Mouse (Mus musculus): ENCODE results near the gene Zfp526. TPM values are rescaled to one million over a fixed set of nuclear protein-coding genes. Genes with fewer than 3 reads are reported as not detected.

Zfp526 gene
- polyA plus RNA-seq, 1 experiment from 2014 or later: 3.4 TPM

DNA sequence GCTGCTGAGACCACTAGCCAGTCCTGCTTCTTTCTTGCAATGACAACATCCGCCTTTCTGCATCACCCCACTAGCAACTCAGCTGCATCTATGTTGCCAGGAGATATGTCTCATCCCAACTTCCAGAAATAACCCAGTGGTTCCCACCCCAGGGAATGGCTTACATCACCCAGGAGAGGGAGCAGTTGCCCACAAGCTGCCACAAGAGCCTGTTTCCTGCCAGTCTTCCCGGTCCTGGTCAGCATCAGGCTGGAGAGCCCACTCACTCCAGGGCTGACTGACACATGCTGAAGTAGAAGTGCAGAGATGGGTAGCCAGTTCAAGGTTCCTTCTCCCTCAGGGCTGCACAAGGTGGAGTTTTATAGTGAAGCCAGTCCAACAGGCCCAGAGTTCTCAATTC is 19.8 kb downstream of the Zfp526 start:
- Histone ChIP-seq H3K9ac (ENCODE audit: low read length) (no peak overlapping the region), H3K36me3 (ENCODE audit: control insufficient read depth, insufficient read depth, low read length) (peaks cover 8% of the 10 kb centered on the region), H3K27me3 (ENCODE audit: control insufficient read depth, insufficient read depth, low read length) (no peaks in the 10 kb centered on the region), H3K9me3 (ENCODE audit: control insufficient read depth, low read length) (no peaks in the 10 kb centered on the region), H3K4me3 (ENCODE audit: low read depth, low read length) (no peak overlapping the region), H3K27ac (replicated peaks; ENCODE audit: low read depth, low read length) (no peak overlapping the region), H3K4me1 (ENCODE audit: control insufficient read depth, insufficient read depth, low read length) (peaks cover 3% of the 10 kb centered on the region; the same call in 1 of the 2 replicates), H3K4me2 (ENCODE audit: low read depth, severe bottlenecking) (no peak overlapping the region)
- ATAC-seq (ENCODE audit: insufficient number of reproducible peaks, low FRiP score, low TSS enrichment, low read depth): no peak
- DNase-seq (ENCODE audit: low spot score): peak; percentile 57
- 21% methylated on average over 2 of the region's 2 CpGs for WGBS

DNA sequence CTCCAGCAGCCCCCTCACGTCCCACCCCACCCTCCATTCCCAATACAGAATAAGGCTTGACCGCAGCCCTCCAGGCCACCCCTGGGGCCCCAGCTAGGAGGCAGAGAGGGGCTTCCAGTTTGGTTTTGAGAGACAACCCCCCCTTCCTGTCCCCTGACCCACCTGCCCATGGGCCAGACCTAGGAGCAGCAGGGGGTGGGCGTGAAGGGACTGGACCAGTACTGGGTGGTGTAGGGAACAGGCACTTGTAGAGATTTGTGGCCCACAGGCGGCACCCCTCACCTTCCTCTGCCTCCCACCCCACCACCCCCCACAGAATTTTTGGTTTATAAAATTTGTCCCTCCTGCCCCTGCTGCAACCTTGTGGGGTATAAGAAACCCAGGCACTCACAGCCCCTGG is 22.1 kb downstream of the Zfp526 start:
- no peak overlapping the region for H3K9ac ChIP-seq (ENCODE audit: low read length)
- H3K4me3 ChIP-seq (ENCODE audit: low read depth, low read length): no peak overlapping the region
- no peaks in the 10 kb centered on the region for H3K9me3 ChIP-seq (ENCODE audit: control insufficient read depth, low read length)
- H3K36me3 ChIP-seq (ENCODE audit: control insufficient read depth, insufficient read depth, low read length): peaks cover 11% of the 10 kb centered on the region
- H3K4me1 ChIP-seq (ENCODE audit: control insufficient read depth, insufficient read depth, low read length): peaks cover 21% of the 10 kb centered on the region
- no peak for DNase-seq (ENCODE audit: low spot score)
- no peaks in the 10 kb centered on the region for H3K27me3 ChIP-seq (ENCODE audit: control insufficient read depth, insufficient read depth, low read length)
- ATAC-seq (ENCODE audit: insufficient number of reproducible peaks, low FRiP score, low TSS enrichment, low read depth): no peak
- WGBS: 94% methylated on average over 4 of the region's 4 CpGs
- no peak overlapping the region for H3K27ac ChIP-seq (replicated peaks; ENCODE audit: low read depth, low read length)
- H3K4me2 ChIP-seq (ENCODE audit: low read depth, severe bottlenecking): no peak overlapping the region

DNA sequence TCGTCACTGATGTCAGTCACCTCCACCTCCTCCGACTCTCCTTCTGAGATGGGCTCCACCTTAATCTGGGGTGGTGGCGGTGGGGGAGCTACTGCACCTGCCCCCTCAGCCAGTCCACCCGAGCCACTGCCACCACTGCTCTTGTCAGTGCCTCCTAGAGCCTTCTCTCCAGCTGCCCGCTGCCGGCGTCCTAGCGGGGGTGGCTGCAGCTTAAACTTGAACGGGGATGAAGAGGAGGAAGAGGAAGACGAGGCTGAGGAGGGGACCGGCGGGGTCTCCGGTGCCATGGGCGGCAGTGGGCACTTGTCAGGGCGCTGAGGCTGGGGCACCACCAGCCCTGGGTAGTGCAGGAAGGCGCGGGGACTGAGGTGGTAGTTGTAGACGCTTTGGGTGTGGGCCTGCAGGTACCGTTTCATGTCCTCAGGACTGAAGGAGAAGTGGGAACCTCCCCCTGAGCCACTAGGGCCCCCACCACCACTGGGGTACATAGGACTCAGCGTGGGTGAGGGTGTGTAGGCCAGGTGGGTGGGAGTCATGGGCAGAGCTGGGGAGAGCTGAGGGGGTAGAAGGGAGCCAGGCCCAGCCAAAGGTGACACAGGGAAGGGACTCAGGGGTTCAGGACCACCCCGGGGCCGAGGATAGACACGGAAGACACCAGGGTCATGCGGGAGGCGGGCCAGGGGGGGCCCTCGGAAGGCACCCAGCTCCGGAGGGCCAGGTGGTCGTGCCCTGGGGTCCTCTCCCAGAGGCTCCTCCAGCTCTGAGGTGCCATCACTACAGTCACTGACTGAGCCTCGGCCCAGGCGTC is 23.5 kb downstream of the Zfp526 start:
- DNase-seq (ENCODE audit: low spot score): no peak
- Histone ChIP-seq H3K27me3 (ENCODE audit: control insufficient read depth, insufficient read depth, low read length) (no peaks in the 10 kb centered on the region), H3K9ac (ENCODE audit: low read length) (no peak overlapping the region), H3K9me3 (ENCODE audit: control insufficient read depth, low read length) (no peaks in the 10 kb centered on the region), H3K4me1 (ENCODE audit: control insufficient read depth, insufficient read depth, low read length) (peaks cover 23% of the 10 kb centered on the region), H3K4me3 (ENCODE audit: low read depth, low read length) (no peak overlapping the region), H3K27ac (replicated peaks; ENCODE audit: low read depth, low read length) (no peak overlapping the region), H3K4me2 (ENCODE audit: low read depth, severe bottlenecking) (no peak overlapping the region), H3K36me3 (ENCODE audit: control insufficient read depth, insufficient read depth, low read length) (peaks cover 11% of the 10 kb centered on the region)
- ATAC-seq (ENCODE audit: insufficient number of reproducible peaks, low FRiP score, low TSS enrichment, low read depth): no peak
- WGBS: 90% methylated on average over 30 of the region's 30 CpGs

DNA sequence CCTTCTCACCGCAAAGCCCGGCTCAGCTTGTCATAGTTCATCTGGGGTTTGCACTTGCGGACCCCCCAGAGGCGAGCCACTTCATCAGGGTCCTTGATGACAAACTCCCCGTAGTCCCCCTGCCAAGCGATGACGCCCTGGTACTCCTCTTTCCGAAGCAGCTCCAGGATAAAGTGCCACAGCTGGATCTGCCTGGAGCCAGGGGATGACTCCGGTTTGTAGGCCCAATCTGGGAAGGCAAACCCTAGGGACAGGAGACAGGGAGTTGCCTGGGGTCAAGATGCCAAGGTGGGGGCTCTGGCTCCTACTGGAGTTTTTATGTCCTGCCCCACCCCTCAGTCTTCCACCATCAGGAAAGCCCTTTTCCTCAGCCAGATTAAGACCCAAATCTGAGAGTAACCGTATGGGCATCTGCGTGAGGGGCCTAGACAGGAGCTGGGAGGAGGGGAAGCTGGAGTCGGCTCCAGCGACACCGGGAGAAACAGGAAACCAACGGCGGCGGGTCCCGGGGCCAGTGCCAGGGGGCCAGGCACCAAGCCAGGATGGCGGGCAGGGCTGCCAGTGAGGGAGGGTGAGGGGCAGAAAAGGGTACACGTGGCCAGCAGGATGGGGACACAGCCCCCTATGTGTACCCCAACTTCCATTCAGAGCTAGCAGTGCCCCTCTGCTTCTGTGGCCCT is 25.0 kb downstream of the Zfp526 start:
- Histone ChIP-seq H3K9ac (ENCODE audit: low read length) (peak overlapping the region; percentile 45), H3K27ac (replicated peaks; ENCODE audit: low read depth, low read length) (peak overlapping the region; percentile 42; the same call in 1 of the 2 replicates), H3K9me3 (ENCODE audit: control insufficient read depth, low read length) (no peaks in the 10 kb centered on the region), H3K4me1 (ENCODE audit: control insufficient read depth, insufficient read depth, low read length) (peaks cover 23% of the 10 kb centered on the region), H3K4me3 (ENCODE audit: low read depth, low read length) (no peak overlapping the region), H3K36me3 (ENCODE audit: control insufficient read depth, insufficient read depth, low read length) (peaks cover 11% of the 10 kb centered on the region), H3K27me3 (ENCODE audit: control insufficient read depth, insufficient read depth, low read length) (no peaks in the 10 kb centered on the region), H3K4me2 (ENCODE audit: low read depth, severe bottlenecking) (peak overlapping the region; percentile 83; the same call in 1 of the 2 replicates)
- DNase-seq (ENCODE audit: low spot score) (no peak), ATAC-seq (ENCODE audit: insufficient number of reproducible peaks, low FRiP score, low TSS enrichment, low read depth) (no peak)
- 74% methylated on average over 20 of the region's 20 CpGs for WGBS

DNA sequence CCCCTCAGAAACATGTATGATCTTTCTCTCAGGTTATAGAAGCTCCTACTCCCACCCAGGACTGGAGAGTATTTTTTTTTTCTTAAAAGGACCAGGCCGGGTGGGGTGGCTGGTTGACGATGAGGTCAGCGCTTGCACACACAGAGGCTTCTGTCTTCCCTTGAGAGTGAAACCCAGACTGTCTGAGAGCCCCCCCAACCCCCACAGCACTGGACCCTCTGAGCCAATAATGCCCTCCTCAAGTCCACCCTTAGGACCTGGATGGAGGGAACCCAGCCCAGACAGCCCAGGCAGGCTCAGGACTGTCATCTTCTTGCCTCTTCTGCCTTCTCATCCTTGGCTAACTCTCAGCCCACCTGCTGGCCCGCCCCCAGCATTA is 25.5 kb downstream of the Zfp526 start:
- H3K4me1 ChIP-seq (ENCODE audit: control insufficient read depth, insufficient read depth, low read length): peaks cover 26% of the 10 kb centered on the region
- DNase-seq (ENCODE audit: low spot score) (no peak), ATAC-seq (ENCODE audit: insufficient number of reproducible peaks, low FRiP score, low TSS enrichment, low read depth) (no peak)
- peak overlapping the region; percentile 99; the same call in 1 of the 2 replicates for H3K4me3 ChIP-seq (ENCODE audit: low read depth, low read length)
- peak overlapping the region; percentile 45 for H3K9ac ChIP-seq (ENCODE audit: low read length)
- peak overlapping the region; percentile 83 for H3K4me2 ChIP-seq (ENCODE audit: low read depth, severe bottlenecking)
- peaks cover 11% of the 10 kb centered on the region for H3K36me3 ChIP-seq (ENCODE audit: control insufficient read depth, insufficient read depth, low read length)
- H3K27ac ChIP-seq (replicated peaks; ENCODE audit: low read depth, low read length): peak overlapping the region; percentile 42; the same call in 1 of the 2 replicates
- H3K27me3 ChIP-seq (ENCODE audit: control insufficient read depth, insufficient read depth, low read length): no peaks in the 10 kb centered on the region
- H3K9me3 ChIP-seq (ENCODE audit: control insufficient read depth, low read length): no peaks in the 10 kb centered on the region
- 77% methylated on average over 4 of the region's 4 CpGs for WGBS

DNA sequence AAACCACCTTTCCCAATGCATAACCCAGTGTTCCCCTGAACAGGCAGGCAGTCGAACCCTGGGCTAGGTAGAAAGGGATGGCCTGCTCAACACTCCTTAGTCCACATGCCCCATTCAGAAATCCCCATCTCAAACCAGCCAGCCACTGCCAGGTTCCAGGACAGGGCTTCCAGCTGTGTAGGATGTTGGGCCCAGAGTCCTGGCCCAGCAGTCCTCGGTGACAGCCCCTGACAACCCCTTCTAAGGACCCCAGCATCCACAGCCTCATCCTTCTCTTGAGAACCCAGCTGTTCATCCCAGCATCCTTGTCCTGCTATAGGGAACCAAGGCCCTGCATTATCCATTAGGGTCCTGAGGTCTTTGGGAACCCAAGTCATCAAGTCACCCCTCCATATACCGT is 26.3 kb downstream of the Zfp526 start:
- no peak for DNase-seq (ENCODE audit: low spot score)
- no peaks in the 10 kb centered on the region for H3K27me3 ChIP-seq (ENCODE audit: control insufficient read depth, insufficient read depth, low read length)
- 33% methylated on average over 3 of the region's 3 CpGs for WGBS
- peak overlapping the region; percentile 99 for H3K27ac ChIP-seq (replicated peaks; ENCODE audit: low read depth, low read length)
- ATAC-seq (ENCODE audit: insufficient number of reproducible peaks, low FRiP score, low TSS enrichment, low read depth): no peak
- peak overlapping the region; percentile 88; the same call in 1 of the 2 replicates for H3K9ac ChIP-seq (ENCODE audit: low read length)
- H3K36me3 ChIP-seq (ENCODE audit: control insufficient read depth, insufficient read depth, low read length): peaks cover 11% of the 10 kb centered on the region
- H3K4me1 ChIP-seq (ENCODE audit: control insufficient read depth, insufficient read depth, low read length): peaks cover 33% of the 10 kb centered on the region
- peak overlapping the region; percentile 83 for H3K4me2 ChIP-seq (ENCODE audit: low read depth, severe bottlenecking)
- H3K9me3 ChIP-seq (ENCODE audit: control insufficient read depth, low read length): no peaks in the 10 kb centered on the region
- peak overlapping the region; percentile 99 for H3K4me3 ChIP-seq (ENCODE audit: low read depth, low read length)

DNA sequence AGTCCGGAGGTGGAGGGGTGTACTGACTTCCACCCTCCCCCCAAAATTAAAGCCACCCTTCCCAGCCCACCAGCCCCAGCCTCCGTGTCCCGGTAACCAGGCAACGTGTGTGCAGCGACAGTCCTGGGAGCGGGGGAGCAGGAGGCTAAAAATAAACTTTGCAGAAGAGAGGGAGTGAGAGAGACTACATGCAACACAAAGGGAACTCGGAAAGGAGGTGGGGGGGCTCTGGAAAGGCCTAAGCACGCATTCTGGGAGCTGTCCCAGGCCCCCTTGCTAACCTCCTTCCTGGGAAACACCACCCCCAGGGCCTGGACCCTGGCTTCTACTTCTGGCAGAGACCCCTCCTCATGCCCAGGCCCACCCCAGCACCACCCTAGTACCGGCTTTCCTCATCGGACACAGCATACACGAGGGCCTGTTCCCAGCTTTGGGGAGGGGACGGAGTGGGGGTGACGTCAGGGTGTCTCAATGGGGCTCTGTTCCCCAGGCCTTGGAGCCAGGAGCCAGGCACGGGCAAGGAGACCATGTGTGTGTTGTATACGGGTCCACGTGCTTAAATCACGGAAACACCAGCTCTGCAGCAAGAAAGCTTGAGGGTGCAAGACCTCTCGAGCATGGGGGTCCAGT is 26.9 kb downstream of the Zfp526 start:
- 1% methylated on average over 18 of the region's 18 CpGs for WGBS
- Histone ChIP-seq H3K9ac (ENCODE audit: low read length) (peak overlapping the region; percentile 88), H3K4me1 (ENCODE audit: control insufficient read depth, insufficient read depth, low read length) (peaks cover 33% of the 10 kb centered on the region), H3K9me3 (ENCODE audit: control insufficient read depth, low read length) (no peaks in the 10 kb centered on the region), H3K36me3 (ENCODE audit: control insufficient read depth, insufficient read depth, low read length) (peaks cover 11% of the 10 kb centered on the region), H3K27ac (replicated peaks; ENCODE audit: low read depth, low read length) (peak overlapping the region; percentile 99), H3K4me3 (ENCODE audit: low read depth, low read length) (peak overlapping the region; percentile 99), H3K27me3 (ENCODE audit: control insufficient read depth, insufficient read depth, low read length) (no peaks in the 10 kb centered on the region), H3K4me2 (ENCODE audit: low read depth, severe bottlenecking) (peak overlapping the region; percentile 83)
- DNase-seq (ENCODE audit: low spot score): peak; percentile 69
- peak; percentile 20 for ATAC-seq (ENCODE audit: insufficient number of reproducible peaks, low FRiP score, low TSS enrichment, low read depth)

DNA sequence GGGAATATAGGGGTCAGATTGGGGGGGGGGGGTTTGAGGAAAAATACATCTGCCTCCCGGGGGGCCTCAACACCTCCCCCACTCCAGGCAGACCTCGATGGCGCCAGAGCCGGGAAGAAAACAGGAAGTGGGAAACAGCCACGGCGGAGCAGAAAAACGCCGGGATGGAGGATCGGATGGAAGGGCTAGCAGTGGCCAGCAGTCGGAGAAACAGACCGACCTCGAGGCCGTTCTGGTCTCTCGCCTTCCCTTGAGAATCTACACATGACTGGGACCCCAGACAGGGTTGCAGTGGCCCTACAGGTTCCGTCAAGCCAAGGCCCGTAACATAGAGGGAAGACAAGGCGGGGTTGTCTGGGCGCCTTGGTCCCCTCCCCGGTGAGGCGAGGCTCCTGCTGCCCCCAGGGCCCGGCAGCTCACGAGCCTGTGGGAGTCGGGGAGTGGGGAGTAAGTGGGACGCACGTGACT is 27.7 kb downstream of the Zfp526 start:
- Histone ChIP-seq H3K27ac (replicated peaks; ENCODE audit: low read depth, low read length) (peak overlapping the region; percentile 99), H3K9ac (ENCODE audit: low read length) (peak overlapping the region; percentile 88), H3K4me2 (ENCODE audit: low read depth, severe bottlenecking) (peak overlapping the region; percentile 83), H3K9me3 (ENCODE audit: control insufficient read depth, low read length) (no peaks in the 10 kb centered on the region), H3K4me3 (ENCODE audit: low read depth, low read length) (peak overlapping the region; percentile 99), H3K27me3 (ENCODE audit: control insufficient read depth, insufficient read depth, low read length) (no peaks in the 10 kb centered on the region), H3K36me3 (ENCODE audit: control insufficient read depth, insufficient read depth, low read length) (peaks cover 8% of the 10 kb centered on the region), H3K4me1 (ENCODE audit: control insufficient read depth, insufficient read depth, low read length) (peaks cover 33% of the 10 kb centered on the region)
- ATAC-seq (ENCODE audit: insufficient number of reproducible peaks, low FRiP score, low TSS enrichment, low read depth): no peak
- DNase-seq (ENCODE audit: low spot score): peak; percentile 71
- 0% methylated on average over 24 of the region's 25 CpGs for WGBS

Data from limb, embryonic 11.5 days (tissue).